Mouse (Mus musculus): ENCODE results near the gene Swap70. TPM values are rescaled to one million over a fixed set of nuclear protein-coding genes. Genes with fewer than 3 reads are reported as not detected.

The Swap70 gene
- polyA plus RNA-seq, 1 experiment from 2014 or later, result 41.5 TPM

- Histone ChIP-seq H3K4me3 (no peak overlapping the region), H3K36me3 (peaks cover 26% of the 10 kb centered on the region), H3K9ac (no peak overlapping the region), H3K27ac (no peak overlapping the region), H3K4me1 (peaks cover 17% of the 10 kb centered on the region), H3K9me3 (no peaks in the 10 kb centered on the region), H3K4me2 (replicated peaks) (no peak overlapping the region), H3K27me3 (no peaks in the 10 kb centered on the region)
- 79% methylated on average over 9 of the region's 9 CpGs for WGBS
- ATAC-seq (ENCODE audit: low FRiP score, low read depth), result no peak
Observed at GRCm38 (mm10) chr7:110241472-110242289, 20.2 kb downstream of the Swap70 start.

GRCm38 (mm10) chr7:110242290-110242581 is 20.7 kb downstream of the Swap70 start:
- no peak for ATAC-seq (ENCODE audit: low FRiP score, low read depth)
- Histone ChIP-seq H3K27me3 (no peaks in the 10 kb centered on the region), H3K9ac (no peak overlapping the region), H3K4me2 (replicated peaks) (no peak overlapping the region), H3K4me3 (no peak overlapping the region), H3K9me3 (no peaks in the 10 kb centered on the region), H3K4me1 (peaks cover 12% of the 10 kb centered on the region), H3K36me3 (peaks cover 27% of the 10 kb centered on the region), H3K27ac (no peak overlapping the region)
- 94% methylated on average over 5 of the region's 5 CpGs for WGBS

- ATAC-seq (ENCODE audit: low FRiP score, low read depth), result no peak
Observed at GRCm38 (mm10) chr7:110245128-110245527, 23.6 kb downstream of the Swap70 start.

GRCm38 (mm10) chr7:110246526-110246925 is 25.0 kb downstream of the Swap70 start:
- H3K9ac ChIP-seq, result no peak overlapping the region
- ATAC-seq (ENCODE audit: low FRiP score, low read depth), result no peak
- no peak overlapping the region for H3K4me2 ChIP-seq (replicated peaks)
- WGBS, result 91% methylated on average over 9 of the region's 9 CpGs
- H3K27me3 ChIP-seq, result no peaks in the 10 kb centered on the region
- 0 out of 2 replicates have a peak, but pooled peaks cover 3% of the 10 kb centered on the region for H3K4me1 ChIP-seq
- peaks cover 27% of the 10 kb centered on the region for H3K36me3 ChIP-seq
- no peaks in the 10 kb centered on the region for H3K9me3 ChIP-seq
- H3K4me3 ChIP-seq, result no peak overlapping the region
- H3K27ac ChIP-seq, result no peak overlapping the region

More at GRCm38 (mm10) chr7:110245128-110245527, 23.6 kb downstream of the Swap70 start:
- Histone ChIP-seq H3K9ac (no peak overlapping the region), H3K4me2 (replicated peaks) (no peak overlapping the region), H3K36me3 (peaks cover 27% of the 10 kb centered on the region), H3K27me3 (no peaks in the 10 kb centered on the region), H3K4me1 (0 out of 2 replicates have a peak, but pooled peaks cover 3% of the 10 kb centered on the region), H3K27ac (no peak overlapping the region), H3K4me3 (no peak overlapping the region), H3K9me3 (no peaks in the 10 kb centered on the region)
- WGBS, result 93% methylated on average over 9 of the region's 9 CpGs

- H3K4me3 ChIP-seq, result no peak overlapping the region
- no peak overlapping the region for H3K4me2 ChIP-seq (replicated peaks)
- 0 out of 2 replicates have a peak, but pooled peaks cover 3% of the 10 kb centered on the region for H3K4me1 ChIP-seq
- no peaks in the 10 kb centered on the region for H3K27me3 ChIP-seq
- 94% methylated on average over 3 of the region's 3 CpGs for WGBS
- peaks cover 36% of the 10 kb centered on the region for H3K36me3 ChIP-seq
- ATAC-seq (ENCODE audit: low FRiP score, low read depth), result no peak
- H3K27ac ChIP-seq, result no peak overlapping the region
- H3K9ac ChIP-seq, result no peak overlapping the region
- no peaks in the 10 kb centered on the region for H3K9me3 ChIP-seq
Observed at GRCm38 (mm10) chr7:110247801-110248200, 26.3 kb downstream of the Swap70 start.

- no peak overlapping the region for H3K4me2 ChIP-seq (replicated peaks)
- no peaks in the 10 kb centered on the region for H3K27me3 ChIP-seq
- H3K27ac ChIP-seq, result no peak overlapping the region
- no peaks in the 10 kb centered on the region for H3K9me3 ChIP-seq
- 0 out of 2 replicates have a peak, but pooled peaks cover 3% of the 10 kb centered on the region for H3K4me1 ChIP-seq
- WGBS, result 90% methylated on average over 4 of the region's 4 CpGs
- no peak for ATAC-seq (ENCODE audit: low FRiP score, low read depth)
- H3K4me3 ChIP-seq, result no peak overlapping the region
- H3K36me3 ChIP-seq, result peaks cover 42% of the 10 kb centered on the region
- no peak overlapping the region for H3K9ac ChIP-seq
Observed at GRCm38 (mm10) chr7:110248677-110249076, 27.2 kb downstream of the Swap70 start.

GRCm38 (mm10) chr7:110253861-110254260 is 32.4 kb downstream of the Swap70 start:
- no peak overlapping the region for H3K4me2 ChIP-seq (replicated peaks)
- no peak overlapping the region for H3K9ac ChIP-seq
- ATAC-seq (ENCODE audit: low FRiP score, low read depth), result no peak
- H3K36me3 ChIP-seq, result peaks cover 34% of the 10 kb centered on the region
- no peaks in the 10 kb centered on the region for H3K4me1 ChIP-seq
- H3K9me3 ChIP-seq, result no peaks in the 10 kb centered on the region
- H3K27me3 ChIP-seq, result no peaks in the 10 kb centered on the region
- no peak overlapping the region for H3K4me3 ChIP-seq
- no peak overlapping the region for H3K27ac ChIP-seq
- WGBS, result 68% methylated on average over 2 of the region's 2 CpGs

- ATAC-seq (ENCODE audit: low FRiP score, low read depth), result no peak
- Histone ChIP-seq H3K4me2 (replicated peaks) (no peak overlapping the region), H3K9ac (no peak overlapping the region), H3K27me3 (no peaks in the 10 kb centered on the region), H3K4me3 (no peak overlapping the region), H3K4me1 (no peaks in the 10 kb centered on the region), H3K36me3 (peaks cover 34% of the 10 kb centered on the region), H3K27ac (no peak overlapping the region), H3K9me3 (no peaks in the 10 kb centered on the region)
- WGBS, result 86% methylated on average over 5 of the region's 5 CpGs
Observed at GRCm38 (mm10) chr7:110254395-110254794, 32.9 kb downstream of the Swap70 start.

GRCm38 (mm10) chr7:110257059-110257458 is 35.5 kb downstream of the Swap70 start:
- Histone ChIP-seq H3K9ac (no peak overlapping the region), H3K4me1 (peaks cover 6% of the 10 kb centered on the region; the same call in 1 of the 2 replicates), H3K4me2 (replicated peaks) (no peak overlapping the region), H3K4me3 (no peak overlapping the region), H3K27me3 (no peaks in the 10 kb centered on the region), H3K9me3 (no peaks in the 10 kb centered on the region), H3K36me3 (peaks cover 31% of the 10 kb centered on the region), H3K27ac (no peak overlapping the region)
- 85% methylated on average over 2 of the region's 2 CpGs for WGBS
- no peak for ATAC-seq (ENCODE audit: low FRiP score, low read depth)

- Histone ChIP-seq H3K4me3 (no peak overlapping the region), H3K27ac (no peak overlapping the region), H3K27me3 (no peaks in the 10 kb centered on the region), H3K9ac (no peak overlapping the region), H3K4me2 (replicated peaks) (no peak overlapping the region), H3K4me1 (peaks cover 7% of the 10 kb centered on the region; the same call in 1 of the 2 replicates), H3K9me3 (no peaks in the 10 kb centered on the region), H3K36me3 (peaks cover 19% of the 10 kb centered on the region)
- 84% methylated on average over 11 of the region's 11 CpGs for WGBS
- ATAC-seq (ENCODE audit: low FRiP score, low read depth), result no peak
Observed at GRCm38 (mm10) chr7:110258196-110258950, 36.9 kb downstream of the Swap70 start.

GRCm38 (mm10) chr7:110259966-110260711 is 38.6 kb downstream of the Swap70 start:
- Histone ChIP-seq H3K36me3 (peaks cover 13% of the 10 kb centered on the region; the same call in 1 of the 2 replicates), H3K4me2 (replicated peaks) (no peak overlapping the region), H3K4me1 (peaks cover 7% of the 10 kb centered on the region; the same call in 1 of the 2 replicates), H3K27me3 (no peaks in the 10 kb centered on the region), H3K4me3 (no peak overlapping the region), H3K9me3 (no peaks in the 10 kb centered on the region), H3K9ac (no peak overlapping the region), H3K27ac (no peak overlapping the region)
- no peak for ATAC-seq (ENCODE audit: low FRiP score, low read depth)
- 73% methylated on average over 4 of the region's 4 CpGs for WGBS

- H3K4me1 ChIP-seq, result peaks cover 7% of the 10 kb centered on the region; the same call in 1 of the 2 replicates
- H3K4me3 ChIP-seq, result no peak overlapping the region
- no peaks in the 10 kb centered on the region for H3K27me3 ChIP-seq
- H3K36me3 ChIP-seq, result peaks cover 9% of the 10 kb centered on the region; the same call in 1 of the 2 replicates
- H3K9ac ChIP-seq, result no peak overlapping the region
- ATAC-seq (ENCODE audit: low FRiP score, low read depth), result no peak
- WGBS, result 67% methylated on average over 4 of the region's 4 CpGs
- H3K27ac ChIP-seq, result no peak overlapping the region
- no peak overlapping the region for H3K4me2 ChIP-seq (replicated peaks)
- no peaks in the 10 kb centered on the region for H3K9me3 ChIP-seq
Observed at GRCm38 (mm10) chr7:110261807-110262206, 40.3 kb downstream of the Swap70 start.
